Mouse (Mus musculus): Measurements from ENCODE around the gene Ccsap. TPM values are rescaled to one million over a fixed set of nuclear protein-coding genes. Genes with fewer than 3 reads are reported as not detected.

Gene Ccsap
- polyA plus RNA-seq, 1 experiment, result 2.3 TPM

- Histone ChIP-seq H3K79me2 (ENCODE audit: control insufficient read depth, insufficient read depth) (no peaks in the 10 kb centered on the region), H3K4me2 (ENCODE audit: low read depth) (no peak overlapping the region), H3ac (ENCODE audit: control insufficient read depth, insufficient read length) (no peak overlapping the region), H3K36me3 (ENCODE audit: control insufficient read depth, insufficient read depth) (no peaks in the 10 kb centered on the region), H3K27me3 (ENCODE audit: control insufficient read depth, insufficient read depth, insufficient read length) (no peaks in the 10 kb centered on the region), H3K4me3 (no peak overlapping the region)
- TF ChIP-seq TCF12 (IDR thresholded peaks at IDR 0.05; ENCODE audit: insufficient read depth, poor library complexity, severe bottlenecking), result no peak
- no peak for TF ChIP-seq TCF3 (IDR thresholded peaks at IDR 0.05; ENCODE audit: insufficient read length, low read depth)
- no peak for TF ChIP-seq USF1 (IDR thresholded peaks at IDR 0.05; ENCODE audit: low read depth)
- no peak for TF ChIP-seq SRF (IDR thresholded peaks at IDR 0.05; ENCODE audit: control insufficient read depth, insufficient read length, low read depth)
- no peak for TF ChIP-seq MYOG (IDR thresholded peaks at IDR 0.05; ENCODE audit: control insufficient read depth in 1 of 3, insufficient read depth in 1 of 3, insufficient read length in 2 of 3, low read depth in 2 of 3)
- no peak for TF ChIP-seq POLR2AphosphoS2 (IDR thresholded peaks at IDR 0.05; ENCODE audit: insufficient read length, low read depth)
- no peak for TF ChIP-seq REST (IDR thresholded peaks at IDR 0.05; ENCODE audit: insufficient read depth, insufficient read length)
- no peak for TF ChIP-seq CEBPB (IDR thresholded peaks at IDR 0.05; ENCODE audit: insufficient read depth, poor library complexity, severe bottlenecking)
- TF ChIP-seq POLR2A (IDR thresholded peaks at IDR 0.05; ENCODE audit: insufficient read length, low read depth), result no peak
- TF ChIP-seq MAX (IDR thresholded peaks at IDR 0.05; ENCODE audit: low read depth), result no peak
- TF ChIP-seq E2F4 (IDR thresholded peaks at IDR 0.05; ENCODE audit: insufficient read depth), result no peak
- TF ChIP-seq MYOD1 (IDR thresholded peaks at IDR 0.05; ENCODE audit: control insufficient read depth in 1 of 3, insufficient read length in 2 of 3, low read depth in 2 of 3), result no peak
These were observed 66.1 kb downstream of the Ccsap start for GRCm38 (mm10) chr8:123793900-123794299.

GRCm38 (mm10) chr8:123791845-123792225, 68.2 kb downstream of the Ccsap start:
- Histone ChIP-seq H3K4me3 (no peak overlapping the region), H3K27me3 (ENCODE audit: control insufficient read depth, insufficient read depth, insufficient read length) (no peaks in the 10 kb centered on the region), H3K4me2 (ENCODE audit: low read depth) (no peak overlapping the region), H3K79me2 (ENCODE audit: control insufficient read depth, insufficient read depth) (no peaks in the 10 kb centered on the region), H3K36me3 (ENCODE audit: control insufficient read depth, insufficient read depth) (no peaks in the 10 kb centered on the region), H3ac (ENCODE audit: control insufficient read depth, insufficient read length) (no peak overlapping the region)
- no peak for TF ChIP-seq TCF12 (IDR thresholded peaks at IDR 0.05; ENCODE audit: insufficient read depth, poor library complexity, severe bottlenecking)
- no peak for TF ChIP-seq E2F4 (IDR thresholded peaks at IDR 0.05; ENCODE audit: insufficient read depth)
- no peak for TF ChIP-seq POLR2AphosphoS2 (IDR thresholded peaks at IDR 0.05; ENCODE audit: insufficient read length, low read depth)
- TF ChIP-seq USF1 (IDR thresholded peaks at IDR 0.05; ENCODE audit: low read depth), result no peak
- no peak for TF ChIP-seq REST (IDR thresholded peaks at IDR 0.05; ENCODE audit: insufficient read depth, insufficient read length)
- no peak for TF ChIP-seq MYOD1 (IDR thresholded peaks at IDR 0.05; ENCODE audit: control insufficient read depth in 1 of 3, insufficient read length in 2 of 3, low read depth in 2 of 3)
- TF ChIP-seq MAX (IDR thresholded peaks at IDR 0.05; ENCODE audit: low read depth), result no peak
- no peak for TF ChIP-seq TCF3 (IDR thresholded peaks at IDR 0.05; ENCODE audit: insufficient read length, low read depth)
- no peak for TF ChIP-seq MYOG (IDR thresholded peaks at IDR 0.05; ENCODE audit: control insufficient read depth in 1 of 3, insufficient read depth in 1 of 3, insufficient read length in 2 of 3, low read depth in 2 of 3)
- no peak for TF ChIP-seq SRF (IDR thresholded peaks at IDR 0.05; ENCODE audit: control insufficient read depth, insufficient read length, low read depth)
- TF ChIP-seq CEBPB (IDR thresholded peaks at IDR 0.05; ENCODE audit: insufficient read depth, poor library complexity, severe bottlenecking), result no peak
- TF ChIP-seq POLR2A (IDR thresholded peaks at IDR 0.05; ENCODE audit: insufficient read length, low read depth), result no peak

GRCm38 (mm10) chr8:123791101-123791844, 68.7 kb downstream of the Ccsap start:
- Histone ChIP-seq H3K27me3 (ENCODE audit: control insufficient read depth, insufficient read depth, insufficient read length) (no peaks in the 10 kb centered on the region), H3K4me3 (no peak overlapping the region), H3ac (ENCODE audit: control insufficient read depth, insufficient read length) (no peak overlapping the region), H3K4me2 (ENCODE audit: low read depth) (no peak overlapping the region), H3K36me3 (ENCODE audit: control insufficient read depth, insufficient read depth) (no peaks in the 10 kb centered on the region), H3K79me2 (ENCODE audit: control insufficient read depth, insufficient read depth) (no peaks in the 10 kb centered on the region)
- no peak for TF ChIP-seq MYOD1 (IDR thresholded peaks at IDR 0.05; ENCODE audit: control insufficient read depth in 1 of 3, insufficient read length in 2 of 3, low read depth in 2 of 3)
- no peak for TF ChIP-seq SRF (IDR thresholded peaks at IDR 0.05; ENCODE audit: control insufficient read depth, insufficient read length, low read depth)
- TF ChIP-seq TCF12 (IDR thresholded peaks at IDR 0.05; ENCODE audit: insufficient read depth, poor library complexity, severe bottlenecking), result no peak
- no peak for TF ChIP-seq E2F4 (IDR thresholded peaks at IDR 0.05; ENCODE audit: insufficient read depth)
- TF ChIP-seq MYOG (IDR thresholded peaks at IDR 0.05; ENCODE audit: control insufficient read depth in 1 of 3, insufficient read depth in 1 of 3, insufficient read length in 2 of 3, low read depth in 2 of 3), result no peak
- TF ChIP-seq MAX (IDR thresholded peaks at IDR 0.05; ENCODE audit: low read depth), result no peak
- TF ChIP-seq POLR2A (IDR thresholded peaks at IDR 0.05; ENCODE audit: insufficient read length, low read depth), result no peak
- no peak for TF ChIP-seq REST (IDR thresholded peaks at IDR 0.05; ENCODE audit: insufficient read depth, insufficient read length)
- no peak for TF ChIP-seq USF1 (IDR thresholded peaks at IDR 0.05; ENCODE audit: low read depth)
- no peak for TF ChIP-seq CEBPB (IDR thresholded peaks at IDR 0.05; ENCODE audit: insufficient read depth, poor library complexity, severe bottlenecking)
- TF ChIP-seq POLR2AphosphoS2 (IDR thresholded peaks at IDR 0.05; ENCODE audit: insufficient read length, low read depth), result no peak

Other genes starting within 250 kb of the Ccsap start
- 11.8 TPM for gene Rhou, start 206.3 kb downstream of the Ccsap start, polyA plus RNA-seq (2012; fragmentation: generic; extraction: Trizol)
- 24.0 TPM for gene Rab4a, start 54.2 kb downstream of the Ccsap start, polyA plus RNA-seq (2012; fragmentation: generic; extraction: Trizol)
- gene Acta1, start 34.5 kb upstream of the Ccsap start, polyA plus RNA-seq (2012; fragmentation: generic; extraction: Trizol), result 9,007 TPM
- gene Nup133, start 89.1 kb upstream of the Ccsap start, polyA plus RNA-seq (2012; fragmentation: generic; extraction: Trizol), result 11.7 TPM
- 11.0 TPM for gene Abcb10, start 122.9 kb upstream of the Ccsap start, polyA plus RNA-seq (2012; fragmentation: generic; extraction: Trizol)
- gene Taf5l, start 161.2 kb upstream of the Ccsap start, polyA plus RNA-seq (2012; fragmentation: generic; extraction: Trizol), result 16.0 TPM
- 5.6 TPM for gene Urb2, start 161.3 kb upstream of the Ccsap start, polyA plus RNA-seq (2012; fragmentation: generic; extraction: Trizol)

All from myocyte (in vitro differentiated cells).